Mouse (Mus musculus): ENCODE results near the gene Tars2. TPM values are rescaled to one million over a fixed set of nuclear protein-coding genes. Genes with fewer than 3 reads are reported as not detected.

Gene Tars2
- polyA plus RNA-seq, 1 experiment from 2014 or later = 45.8 TPM

DNA sequence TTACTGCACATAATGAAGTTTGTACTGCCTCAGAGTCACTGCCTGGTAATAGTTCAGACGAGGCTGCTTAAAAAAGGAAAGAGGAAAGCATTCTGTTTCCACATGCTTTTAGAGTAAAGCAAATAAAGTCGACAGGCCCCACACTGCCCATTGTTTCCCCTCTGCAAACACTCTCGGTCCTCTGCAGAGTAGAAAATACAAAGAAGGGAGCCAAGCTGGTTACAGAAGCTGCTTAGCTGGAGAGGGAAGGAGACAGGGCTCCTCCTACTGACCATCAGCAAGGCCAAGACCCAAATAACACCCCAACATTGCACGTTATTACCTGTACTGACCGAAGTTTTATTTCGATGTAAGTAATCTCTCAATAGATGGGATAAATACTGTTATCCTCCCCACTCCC lies 3.0 kb upstream of the Tars2 start:
- Histone ChIP-seq H3K4me3 (replicated peaks) (no peak overlapping the region), H3K9me3 (replicated peaks) (no peaks in the 10 kb centered on the region), H3K36me3 (peaks cover 45% of the 10 kb centered on the region), H3K27me3 (no peaks in the 10 kb centered on the region), H3K4me1 (no peaks in the 10 kb centered on the region), H3K4me2 (replicated peaks) (no peak overlapping the region), H3K9ac (no peak overlapping the region), H3K27ac (replicated peaks) (no peak overlapping the region)
- 65% methylated on average over 6 of the region's 6 CpGs for WGBS
- ATAC-seq (ENCODE audit: insufficient number of reproducible peaks, low FRiP score, low TSS enrichment, low read depth) = no peak

DNA sequence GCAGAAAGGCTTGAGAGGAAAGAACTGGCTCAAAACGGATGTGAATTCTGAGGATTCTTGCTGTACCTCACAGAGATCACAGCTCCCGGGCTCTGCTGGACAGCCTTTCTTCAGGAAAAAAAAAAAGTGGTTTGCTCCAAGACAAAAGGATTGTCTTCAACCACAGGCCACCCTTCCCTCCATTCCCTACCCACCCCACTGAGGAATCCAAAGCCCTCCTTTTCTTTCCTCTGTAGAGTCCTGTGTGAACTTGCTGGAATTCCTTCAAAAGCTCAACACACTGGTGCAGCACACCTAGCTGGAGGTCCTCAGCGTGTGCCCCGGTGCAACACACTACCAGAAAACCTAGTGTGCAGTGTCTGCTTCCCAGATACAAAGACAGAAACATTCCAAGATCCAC lies 1.8 kb upstream of the Tars2 start:
- H3K4me3 ChIP-seq (replicated peaks) = no peak overlapping the region
- H3K4me2 ChIP-seq (replicated peaks) = no peak overlapping the region
- ATAC-seq (ENCODE audit: insufficient number of reproducible peaks, low FRiP score, low TSS enrichment, low read depth) = no peak
- H3K36me3 ChIP-seq = peaks cover 40% of the 10 kb centered on the region
- no peaks in the 10 kb centered on the region for H3K27me3 ChIP-seq
- H3K4me1 ChIP-seq = no peaks in the 10 kb centered on the region
- no peaks in the 10 kb centered on the region for H3K9me3 ChIP-seq (replicated peaks)
- 64% methylated on average over 4 of the region's 4 CpGs for WGBS
- no peak overlapping the region for H3K9ac ChIP-seq
- H3K27ac ChIP-seq (replicated peaks) = no peak overlapping the region

DNA sequence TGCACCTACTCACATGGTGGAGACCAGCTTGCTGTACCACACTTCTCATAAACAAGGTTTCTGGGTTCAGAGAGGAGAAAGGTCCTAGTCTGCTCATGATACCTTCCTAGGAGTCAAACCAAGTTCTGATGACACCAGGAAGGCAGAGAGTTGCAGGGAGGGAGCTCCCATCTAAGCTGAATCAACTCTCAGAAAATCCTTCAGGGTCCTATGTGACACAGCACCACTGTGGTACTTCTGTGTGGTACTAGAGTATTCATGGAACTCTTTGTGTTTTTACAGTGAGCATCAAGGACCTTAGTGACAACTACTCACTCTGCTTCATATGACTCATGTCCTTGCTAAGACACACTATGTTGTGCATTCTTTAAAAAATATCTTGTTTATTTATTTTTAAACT lies 650 bp upstream of the Tars2 start:
- H3K9ac ChIP-seq = no peak overlapping the region
- no peaks in the 10 kb centered on the region for H3K4me1 ChIP-seq
- no peak overlapping the region for H3K27ac ChIP-seq (replicated peaks)
- H3K4me2 ChIP-seq (replicated peaks) = no peak overlapping the region
- H3K27me3 ChIP-seq = no peaks in the 10 kb centered on the region
- peaks cover 29% of the 10 kb centered on the region for H3K36me3 ChIP-seq
- no peak overlapping the region for H3K4me3 ChIP-seq (replicated peaks)
- no peak for ATAC-seq (ENCODE audit: insufficient number of reproducible peaks, low FRiP score, low TSS enrichment, low read depth)
- H3K9me3 ChIP-seq (replicated peaks) = no peaks in the 10 kb centered on the region

DNA sequence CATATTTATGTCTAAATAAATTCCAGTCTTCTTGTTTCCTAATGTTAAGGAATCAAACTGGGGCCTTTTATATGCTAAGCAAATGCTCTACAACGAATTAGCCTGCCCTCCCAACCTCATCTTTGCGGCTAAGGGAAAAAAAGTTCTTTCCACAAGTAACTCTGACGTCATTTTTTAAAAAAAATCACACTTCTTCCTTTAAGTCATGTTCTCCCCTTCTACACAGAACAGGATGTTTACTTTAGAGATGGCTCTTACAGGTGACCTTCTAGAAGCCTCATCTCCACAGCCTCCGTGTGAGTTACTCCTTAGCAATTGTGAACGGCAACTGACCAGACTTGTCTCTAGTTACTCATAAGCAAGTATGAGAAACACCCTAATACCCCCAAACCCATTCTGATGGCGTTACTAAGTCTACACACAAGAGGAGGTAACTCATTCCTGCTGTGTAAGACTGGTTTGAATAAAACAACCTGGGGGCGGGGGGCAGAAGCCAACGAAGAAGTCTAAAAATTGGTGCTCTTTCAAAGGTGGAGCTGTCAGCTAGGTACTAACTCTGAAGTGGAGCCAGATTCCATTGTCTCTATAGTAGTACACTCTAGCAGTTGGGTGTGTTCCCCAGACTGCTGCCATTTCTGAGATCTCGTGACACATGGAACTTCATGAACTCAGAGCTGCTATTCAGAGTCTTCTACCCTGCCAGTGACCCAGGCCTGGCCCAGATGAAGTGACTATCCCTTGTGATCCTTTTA lies 1.4 kb downstream of the Tars2 start:
- Histone ChIP-seq H3K9me3 (replicated peaks) (no peaks in the 10 kb centered on the region), H3K4me3 (replicated peaks) (no peak overlapping the region), H3K27me3 (no peaks in the 10 kb centered on the region), H3K4me1 (peaks cover 4% of the 10 kb centered on the region; the same call in 1 of the 2 replicates), H3K4me2 (replicated peaks) (no peak overlapping the region), H3K27ac (replicated peaks) (no peak overlapping the region), H3K36me3 (peaks cover 9% of the 10 kb centered on the region), H3K9ac (no peak overlapping the region)
- 47% methylated on average over 9 of the region's 9 CpGs for WGBS
- ATAC-seq (ENCODE audit: insufficient number of reproducible peaks, low FRiP score, low TSS enrichment, low read depth) = no peak

DNA sequence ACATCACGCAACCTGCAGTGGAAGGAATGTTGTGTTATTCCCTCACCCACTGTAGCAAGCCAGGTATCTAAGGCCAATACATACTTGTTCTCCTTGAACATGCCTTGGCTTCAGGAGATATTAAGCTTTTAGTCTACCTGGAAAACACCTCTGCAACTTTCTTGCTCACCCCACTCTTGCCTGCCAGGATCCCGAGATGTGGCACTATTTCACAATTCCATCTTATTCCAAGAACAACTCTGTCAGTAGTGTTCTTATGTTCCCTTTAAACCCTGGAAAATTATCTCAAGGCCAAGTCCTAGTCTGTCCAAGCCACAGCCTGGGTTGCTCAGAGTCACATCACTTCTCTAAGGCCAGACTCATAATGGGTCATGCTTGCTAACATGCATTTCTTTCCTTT lies 3.2 kb downstream of the Tars2 start:
- Histone ChIP-seq H3K4me3 (replicated peaks) (no peak overlapping the region), H3K27me3 (no peaks in the 10 kb centered on the region), H3K4me1 (peaks cover 6% of the 10 kb centered on the region; the same call in 1 of the 2 replicates), H3K4me2 (replicated peaks) (no peak overlapping the region), H3K36me3 (peaks cover 9% of the 10 kb centered on the region), H3K27ac (replicated peaks) (no peak overlapping the region), H3K9ac (no peak overlapping the region), H3K9me3 (replicated peaks) (no peaks in the 10 kb centered on the region)
- 84% methylated on average over 2 of the region's 2 CpGs for WGBS
- no peak for ATAC-seq (ENCODE audit: insufficient number of reproducible peaks, low FRiP score, low TSS enrichment, low read depth)

DNA sequence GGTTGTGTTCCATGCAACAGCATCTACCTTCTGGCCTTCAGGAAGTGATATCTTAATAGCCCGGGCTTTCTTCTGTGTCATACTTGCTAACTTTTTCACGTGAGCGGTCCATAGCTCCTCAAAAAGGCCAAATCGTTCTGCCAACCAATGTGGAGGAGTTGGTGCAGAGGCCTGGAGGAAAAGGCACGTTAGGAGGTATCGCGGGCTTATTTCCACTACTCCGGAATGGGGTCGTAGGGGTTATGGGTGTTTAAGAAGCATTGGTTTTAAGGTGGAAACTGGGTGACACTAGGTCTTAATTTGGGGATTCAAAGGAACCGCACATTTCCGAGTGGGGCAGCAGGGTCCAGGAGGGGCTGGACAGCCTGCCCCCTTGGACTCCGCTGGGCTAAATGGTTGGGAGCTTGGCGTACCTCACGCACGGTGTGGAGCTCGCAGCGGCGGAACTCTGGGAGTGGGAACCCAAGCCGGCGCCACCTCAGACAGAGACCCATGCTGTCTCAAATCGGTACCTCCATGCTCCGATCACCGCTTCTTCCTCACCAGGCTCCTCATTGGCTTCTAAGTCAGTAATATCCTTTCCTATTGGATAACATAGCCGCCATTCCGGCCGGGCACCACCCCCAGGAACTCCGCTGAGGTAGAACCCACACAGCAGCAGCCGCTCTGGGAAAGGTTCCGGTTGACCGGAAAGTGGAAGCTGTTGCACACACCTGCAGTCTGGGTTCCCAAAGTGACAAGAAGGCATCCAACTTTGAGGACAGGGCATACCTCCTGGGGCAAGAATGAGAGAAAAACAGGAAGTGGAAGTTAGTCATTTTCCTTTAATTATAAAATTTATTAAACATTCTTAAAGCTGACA lies 5.4 kb downstream of the Tars2 start:
- Histone ChIP-seq H3K27ac (replicated peaks) (peak overlapping the region; percentile 76), H3K36me3 (peaks cover 31% of the 10 kb centered on the region), H3K4me2 (replicated peaks) (peak overlapping the region; percentile 65), H3K9ac (peak overlapping the region; percentile 70), H3K27me3 (no peaks in the 10 kb centered on the region), H3K4me3 (replicated peaks) (peak overlapping the region; percentile 77), H3K4me1 (peaks cover 6% of the 10 kb centered on the region; the same call in 1 of the 2 replicates), H3K9me3 (replicated peaks) (no peaks in the 10 kb centered on the region)
- ATAC-seq (ENCODE audit: insufficient number of reproducible peaks, low FRiP score, low TSS enrichment, low read depth) = peak; percentile 98
- WGBS = under 1% methylated on average over 30 of the region's 30 CpGs

DNA sequence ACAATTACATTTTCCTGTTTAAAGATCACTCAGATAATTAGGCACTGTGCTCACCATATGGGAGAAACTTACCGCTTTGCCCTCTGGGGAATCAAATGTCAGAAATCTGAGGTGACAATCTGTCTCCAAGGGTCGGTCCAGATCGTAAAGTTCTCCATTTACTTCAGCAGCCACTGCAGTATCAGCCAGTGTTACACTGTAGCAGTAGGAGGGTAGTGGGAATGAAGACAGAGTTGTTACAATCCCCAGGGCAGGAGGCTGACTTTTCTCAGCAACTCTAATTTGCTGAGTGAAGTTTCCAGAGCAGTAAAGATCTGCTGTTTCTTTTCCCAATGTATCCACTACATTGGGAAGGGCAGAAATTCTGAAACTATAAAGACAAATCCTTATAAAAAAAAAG lies 7.1 kb downstream of the Tars2 start:
- ATAC-seq (ENCODE audit: insufficient number of reproducible peaks, low FRiP score, low TSS enrichment, low read depth) = no peak
- peaks cover 6% of the 10 kb centered on the region; the same call in 1 of the 2 replicates for H3K4me1 ChIP-seq
- no peak overlapping the region for H3K9ac ChIP-seq
- no peak overlapping the region for H3K27ac ChIP-seq (replicated peaks)
- no peaks in the 10 kb centered on the region for H3K27me3 ChIP-seq
- no peaks in the 10 kb centered on the region for H3K9me3 ChIP-seq (replicated peaks)
- WGBS = 76% methylated on average over 3 of the region's 3 CpGs
- H3K4me2 ChIP-seq (replicated peaks) = no peak overlapping the region
- H3K36me3 ChIP-seq = peaks cover 48% of the 10 kb centered on the region
- no peak overlapping the region for H3K4me3 ChIP-seq (replicated peaks)

DNA sequence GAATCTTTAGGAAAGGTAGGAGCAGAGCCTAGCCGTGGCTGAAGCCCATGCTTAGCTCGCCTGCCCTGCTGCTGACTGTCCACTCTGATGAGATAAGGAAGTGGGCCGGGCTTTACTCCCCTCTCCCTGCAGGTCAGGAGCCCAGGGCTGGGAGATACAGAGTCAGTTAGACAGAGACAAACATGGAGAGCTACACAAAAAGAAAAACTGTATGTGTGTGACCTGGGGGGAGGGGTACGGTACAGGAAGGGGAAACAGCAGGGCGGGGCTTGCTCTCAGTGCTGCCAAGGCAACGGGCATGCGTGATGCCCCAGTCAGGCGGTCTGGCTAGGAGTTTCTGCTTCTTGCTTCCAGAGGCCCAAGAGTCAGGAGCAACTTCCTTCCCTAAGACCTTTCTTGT lies 19.6 kb downstream of the Tars2 start:
- Histone ChIP-seq H3K36me3 (peaks cover 57% of the 10 kb centered on the region), H3K4me3 (replicated peaks) (no peak overlapping the region), H3K9ac (no peak overlapping the region), H3K4me1 (peaks cover 7% of the 10 kb centered on the region), H3K27me3 (no peaks in the 10 kb centered on the region), H3K4me2 (replicated peaks) (no peak overlapping the region), H3K9me3 (replicated peaks) (no peaks in the 10 kb centered on the region), H3K27ac (replicated peaks) (0 out of 2 replicates have a peak overlapping the region, but pooled peaks have one; percentile 1)
- WGBS = 79% methylated on average over 8 of the region's 8 CpGs
- ATAC-seq (ENCODE audit: insufficient number of reproducible peaks, low FRiP score, low TSS enrichment, low read depth) = no peak

DNA sequence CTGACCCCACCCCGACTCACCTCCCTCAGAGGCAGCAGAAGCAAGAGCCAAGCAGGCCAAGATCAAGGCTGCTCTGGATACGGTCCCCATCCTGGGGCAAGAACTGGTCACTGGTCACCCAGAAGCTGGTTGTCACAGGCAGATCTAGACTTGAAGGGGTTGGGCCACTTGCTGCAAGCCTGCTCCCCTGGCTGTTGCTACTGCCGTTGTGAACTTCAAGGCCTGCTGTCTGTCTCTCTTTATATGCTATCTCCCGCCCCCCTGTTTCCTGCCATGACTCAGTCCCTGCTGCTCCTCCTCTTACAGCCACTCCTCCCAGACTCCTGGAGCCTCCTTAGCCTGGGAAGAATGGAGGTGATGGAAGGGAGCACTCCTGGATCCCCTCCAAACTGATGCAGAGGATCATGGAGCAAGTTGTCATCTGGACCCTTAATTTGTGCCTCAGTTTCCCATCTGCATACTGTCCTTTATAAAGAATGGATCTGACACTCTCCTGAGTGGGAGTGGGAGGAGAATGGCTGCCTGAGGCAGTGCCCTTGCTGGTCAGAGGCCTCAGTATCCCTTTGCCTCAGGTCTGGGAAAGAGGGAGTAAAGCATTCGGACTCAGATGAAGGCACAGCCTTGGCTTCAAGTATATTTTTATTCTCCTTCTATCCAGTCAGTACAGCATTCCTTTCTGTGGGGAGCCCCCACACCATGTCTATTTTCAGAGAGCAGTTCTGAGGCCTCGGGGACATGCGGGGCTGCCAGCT lies 20.5 kb downstream of the Tars2 start, which contains the start of gene Ecm1:
Gene Ecm1, minus strand, starts transcription at position 217 of the 752 bp plus-strand sequence.
- Histone ChIP-seq H3K9me3 (replicated peaks) (no peaks in the 10 kb centered on the region), H3K27me3 (no peaks in the 10 kb centered on the region), H3K4me1 (peaks cover 11% of the 10 kb centered on the region), H3K9ac (no peak within 1 kb of the TSS), H3K27ac (replicated peaks) (peak within 1 kb of the TSS; percentile 55; the same call in 1 of the 2 replicates), H3K4me3 (replicated peaks) (no peak within 1 kb of the TSS), H3K4me2 (replicated peaks) (no peak within 1 kb of the TSS), H3K36me3 (peaks cover 48% of the 10 kb centered on the region)
- 67% methylated on average over 7 of the region's 7 CpGs for WGBS
- ATAC-seq (ENCODE audit: insufficient number of reproducible peaks, low FRiP score, low TSS enrichment, low read depth) = no peak; the same call in 1 of the 2 replicates

DNA sequence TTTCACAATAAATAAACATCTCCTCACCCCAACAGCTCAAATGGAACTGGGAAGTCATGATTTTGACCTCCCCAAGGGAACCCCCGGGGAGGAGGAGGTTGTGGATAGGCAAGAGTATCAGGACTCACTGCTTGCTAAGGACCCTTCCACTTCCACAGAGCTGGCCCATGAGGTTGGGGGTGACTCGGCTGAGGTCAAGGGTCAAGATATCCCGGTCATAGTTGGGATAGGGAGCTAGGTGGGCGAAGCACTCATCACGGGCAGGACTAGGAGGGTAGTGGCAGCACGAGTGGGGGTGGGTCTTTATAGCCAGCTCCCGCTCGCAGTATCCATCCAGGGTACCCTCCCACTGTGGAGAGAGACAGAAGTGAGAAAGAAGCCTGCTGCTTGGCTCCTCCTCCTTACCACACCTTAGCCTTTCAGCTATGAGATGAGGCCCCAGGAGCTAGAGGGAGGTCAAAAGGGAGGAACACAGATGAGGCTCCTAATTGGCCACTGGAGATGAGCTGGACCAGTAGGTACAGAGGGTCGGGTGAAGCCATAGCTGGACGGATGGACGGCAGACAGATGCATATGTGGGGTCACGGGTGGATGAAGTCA lies 24.8 kb downstream of the Tars2 start:
- 88% methylated on average over 12 of the region's 12 CpGs for WGBS
- no peaks in the 10 kb centered on the region for H3K9me3 ChIP-seq (replicated peaks)
- no peak for ATAC-seq (ENCODE audit: insufficient number of reproducible peaks, low FRiP score, low TSS enrichment, low read depth)
- no peak overlapping the region for H3K27ac ChIP-seq (replicated peaks)
- peaks cover 8% of the 10 kb centered on the region for H3K36me3 ChIP-seq
- H3K9ac ChIP-seq = no peak overlapping the region
- H3K27me3 ChIP-seq = no peaks in the 10 kb centered on the region
- no peak overlapping the region for H3K4me2 ChIP-seq (replicated peaks)
- no peak overlapping the region for H3K4me3 ChIP-seq (replicated peaks)
- H3K4me1 ChIP-seq = peaks cover 22% of the 10 kb centered on the region

All from embryonic facial prominence, embryonic 15.5 days (tissue).